Mouse (Mus musculus): ENCODE data around the gene Cnga1. TPM values are rescaled to one million over a fixed set of nuclear protein-coding genes. Genes with fewer than 3 reads are reported as not detected.
A peak's percentile ranks its signal among the peaks of the same experiment; 100 is the strongest.

The Cnga1 gene
- polyA plus RNA-seq, 1 experiment from 2014 or later = not detected

- H3K4me3 ChIP-seq (ENCODE audit: low read depth, low read length) = peak within 1 kb of the TSS; percentile 50
- H3K4me1 ChIP-seq (ENCODE audit: control insufficient read depth, insufficient read depth, low read length) = peaks cover 4% of the 10 kb centered on the region
- no peaks in the 10 kb centered on the region for H3K9me3 ChIP-seq (ENCODE audit: control insufficient read depth, low read length)
- DNase-seq (ENCODE audit: low spot score) = peak; percentile 86
- WGBS = under 1% methylated on average over 25 of the region's 25 CpGs
- ATAC-seq (ENCODE audit: low read depth) = peak; percentile 96
- H3K4me2 ChIP-seq (ENCODE audit: low read depth, low read length) = peak within 1 kb of the TSS; percentile 89
- no peak within 1 kb of the TSS for H3K27ac ChIP-seq (replicated peaks; ENCODE audit: low read depth, low read length)
- peak within 1 kb of the TSS; percentile 61 for H3K9ac ChIP-seq (ENCODE audit: low read depth, low read length)
- H3K27me3 ChIP-seq (replicated peaks; ENCODE audit: control insufficient read depth, insufficient read depth, low read length) = peaks cover 12% of the 10 kb centered on the region
- no peaks in the 10 kb centered on the region for H3K36me3 ChIP-seq (ENCODE audit: control insufficient read depth, insufficient read depth, low read length)
These were observed 3.4 kb upstream of the Cnga1 start, which contains the start of gene Nipal1 for GRCm38 (mm10) chr5:72647418-72647907. Gene Nipal1, plus strand, starts transcription at chr5:72647795.

GRCm38 (mm10) chr5:72646996-72647395, 2.9 kb upstream of the Cnga1 start:
- 0 out of 2 replicates have a peak, but pooled peaks have one; percentile 3 for ATAC-seq (ENCODE audit: low read depth)
- H3K9ac ChIP-seq (ENCODE audit: low read depth, low read length) = no peak overlapping the region
- peaks cover 12% of the 10 kb centered on the region for H3K27me3 ChIP-seq (replicated peaks; ENCODE audit: control insufficient read depth, insufficient read depth, low read length)
- H3K4me1 ChIP-seq (ENCODE audit: control insufficient read depth, insufficient read depth, low read length) = peaks cover 4% of the 10 kb centered on the region
- H3K9me3 ChIP-seq (ENCODE audit: control insufficient read depth, low read length) = no peaks in the 10 kb centered on the region
- H3K27ac ChIP-seq (replicated peaks; ENCODE audit: low read depth, low read length) = no peak overlapping the region
- no peak for DNase-seq (ENCODE audit: low spot score)
- H3K36me3 ChIP-seq (ENCODE audit: control insufficient read depth, insufficient read depth, low read length) = no peaks in the 10 kb centered on the region
- 33% methylated on average over 10 of the region's 10 CpGs for WGBS
- peak overlapping the region; percentile 50 for H3K4me3 ChIP-seq (ENCODE audit: low read depth, low read length)
- H3K4me2 ChIP-seq (ENCODE audit: low read depth, low read length) = peak overlapping the region; percentile 89

GRCm38 (mm10) chr5:72646131-72646530, 2.1 kb upstream of the Cnga1 start:
- H3K4me2 ChIP-seq (ENCODE audit: low read depth, low read length) = no peak overlapping the region
- H3K36me3 ChIP-seq (ENCODE audit: control insufficient read depth, insufficient read depth, low read length) = no peaks in the 10 kb centered on the region
- H3K9me3 ChIP-seq (ENCODE audit: control insufficient read depth, low read length) = no peaks in the 10 kb centered on the region
- DNase-seq (ENCODE audit: low spot score) (no peak), ATAC-seq (ENCODE audit: low read depth) (no peak)
- H3K27me3 ChIP-seq (replicated peaks; ENCODE audit: control insufficient read depth, insufficient read depth, low read length) = peaks cover 12% of the 10 kb centered on the region
- 39% methylated on average over 10 of the region's 10 CpGs for whole genome bisulfite sequencing
- no peak overlapping the region for H3K9ac ChIP-seq (ENCODE audit: low read depth, low read length)
- peaks cover 4% of the 10 kb centered on the region for H3K4me1 ChIP-seq (ENCODE audit: control insufficient read depth, insufficient read depth, low read length)
- no peak overlapping the region for H3K27ac ChIP-seq (replicated peaks; ENCODE audit: low read depth, low read length)
- no peak overlapping the region for H3K4me3 ChIP-seq (ENCODE audit: low read depth, low read length)

- no peaks in the 10 kb centered on the region for H3K9me3 ChIP-seq (ENCODE audit: control insufficient read depth, low read length)
- DNase-seq (ENCODE audit: low spot score) = no peak
- H3K9ac ChIP-seq (ENCODE audit: low read depth, low read length) = no peak overlapping the region
- WGBS = 53% methylated on average over 7 of the region's 7 CpGs
- H3K36me3 ChIP-seq (ENCODE audit: control insufficient read depth, insufficient read depth, low read length) = no peaks in the 10 kb centered on the region
- peaks cover 8% of the 10 kb centered on the region for H3K27me3 ChIP-seq (replicated peaks; ENCODE audit: control insufficient read depth, insufficient read depth, low read length)
- ATAC-seq (ENCODE audit: low read depth) = no peak
- H3K4me1 ChIP-seq (ENCODE audit: control insufficient read depth, insufficient read depth, low read length) = peaks cover 4% of the 10 kb centered on the region
- H3K27ac ChIP-seq (replicated peaks; ENCODE audit: low read depth, low read length) = no peak overlapping the region
- H3K4me3 ChIP-seq (ENCODE audit: low read depth, low read length) = no peak overlapping the region
- H3K4me2 ChIP-seq (ENCODE audit: low read depth, low read length) = no peak overlapping the region
These were observed 420 bp downstream of the Cnga1 start for GRCm38 (mm10) chr5:72643655-72644054.

- no peak overlapping the region for H3K4me2 ChIP-seq (ENCODE audit: low read depth, low read length)
- no peak overlapping the region for H3K27ac ChIP-seq (replicated peaks; ENCODE audit: low read depth, low read length)
- 92% methylated on average over 1 of the region's 1 CpGs for whole genome bisulfite sequencing
- ATAC-seq (ENCODE audit: low read depth) (no peak), DNase-seq (ENCODE audit: low spot score) (no peak)
- H3K9ac ChIP-seq (ENCODE audit: low read depth, low read length) = no peak overlapping the region
- no peak overlapping the region for H3K4me3 ChIP-seq (ENCODE audit: low read depth, low read length)
- H3K4me1 ChIP-seq (ENCODE audit: control insufficient read depth, insufficient read depth, low read length) = no peaks in the 10 kb centered on the region
- H3K36me3 ChIP-seq (ENCODE audit: control insufficient read depth, insufficient read depth, low read length) = no peaks in the 10 kb centered on the region
- H3K9me3 ChIP-seq (ENCODE audit: control insufficient read depth, low read length) = no peaks in the 10 kb centered on the region
- no peaks in the 10 kb centered on the region; the same call in 1 of the 2 replicates for H3K27me3 ChIP-seq (replicated peaks; ENCODE audit: control insufficient read depth, insufficient read depth, low read length)
These were observed 4.0 kb downstream of the Cnga1 start for GRCm38 (mm10) chr5:72640072-72640471.

GRCm38 (mm10) chr5:72636576-72636975, 7.5 kb downstream of the Cnga1 start:
- H3K9ac ChIP-seq (ENCODE audit: low read depth, low read length) = no peak overlapping the region
- WGBS = 80% methylated on average over 3 of the region's 3 CpGs

GRCm38 (mm10) chr5:72636122-72636521, 8.0 kb downstream of the Cnga1 start:
- ATAC-seq (ENCODE audit: low read depth) (no peak), DNase-seq (ENCODE audit: low spot score) (no peak)
- H3K4me2 ChIP-seq (ENCODE audit: low read depth, low read length) = no peak overlapping the region
- WGBS = 63% methylated on average over 3 of the region's 3 CpGs
- H3K27me3 ChIP-seq (replicated peaks; ENCODE audit: control insufficient read depth, insufficient read depth, low read length) = no peaks in the 10 kb centered on the region
- H3K4me3 ChIP-seq (ENCODE audit: low read depth, low read length) = no peak overlapping the region
- H3K36me3 ChIP-seq (ENCODE audit: control insufficient read depth, insufficient read depth, low read length) = no peaks in the 10 kb centered on the region
- no peak overlapping the region for H3K27ac ChIP-seq (replicated peaks; ENCODE audit: low read depth, low read length)
- no peaks in the 10 kb centered on the region for H3K9me3 ChIP-seq (ENCODE audit: control insufficient read depth, low read length)
- H3K9ac ChIP-seq (ENCODE audit: low read depth, low read length) = no peak overlapping the region
- no peaks in the 10 kb centered on the region for H3K4me1 ChIP-seq (ENCODE audit: control insufficient read depth, insufficient read depth, low read length)

More at GRCm38 (mm10) chr5:72636576-72636975, 7.5 kb downstream of the Cnga1 start:
- DNase-seq (ENCODE audit: low spot score) (no peak), ATAC-seq (ENCODE audit: low read depth) (no peak)
- Histone ChIP-seq H3K4me3 (ENCODE audit: low read depth, low read length) (no peak overlapping the region), H3K4me1 (ENCODE audit: control insufficient read depth, insufficient read depth, low read length) (no peaks in the 10 kb centered on the region), H3K27ac (replicated peaks; ENCODE audit: low read depth, low read length) (no peak overlapping the region), H3K9me3 (ENCODE audit: control insufficient read depth, low read length) (no peaks in the 10 kb centered on the region), H3K36me3 (ENCODE audit: control insufficient read depth, insufficient read depth, low read length) (no peaks in the 10 kb centered on the region), H3K27me3 (replicated peaks; ENCODE audit: control insufficient read depth, insufficient read depth, low read length) (no peaks in the 10 kb centered on the region), H3K4me2 (ENCODE audit: low read depth, low read length) (no peak overlapping the region)

- no peaks in the 10 kb centered on the region for H3K36me3 ChIP-seq (ENCODE audit: control insufficient read depth, insufficient read depth, low read length)
- 82% methylated on average over 9 of the region's 9 CpGs for WGBS
- no peak overlapping the region for H3K4me3 ChIP-seq (ENCODE audit: low read depth, low read length)
- no peak overlapping the region for H3K27ac ChIP-seq (replicated peaks; ENCODE audit: low read depth, low read length)
- no peaks in the 10 kb centered on the region for H3K9me3 ChIP-seq (ENCODE audit: control insufficient read depth, low read length)
- H3K4me2 ChIP-seq (ENCODE audit: low read depth, low read length) = no peak overlapping the region
- no peaks in the 10 kb centered on the region for H3K4me1 ChIP-seq (ENCODE audit: control insufficient read depth, insufficient read depth, low read length)
- no peaks in the 10 kb centered on the region for H3K27me3 ChIP-seq (replicated peaks; ENCODE audit: control insufficient read depth, insufficient read depth, low read length)
- DNase-seq (ENCODE audit: low spot score) = no peak
- ATAC-seq (ENCODE audit: low read depth) = no peak
- no peak overlapping the region for H3K9ac ChIP-seq (ENCODE audit: low read depth, low read length)
These were observed 9.2 kb downstream of the Cnga1 start for GRCm38 (mm10) chr5:72634791-72635271.

GRCm38 (mm10) chr5:72630026-72630425, 14.0 kb downstream of the Cnga1 start:
- Histone ChIP-seq H3K27me3 (replicated peaks; ENCODE audit: control insufficient read depth, insufficient read depth, low read length) (no peaks in the 10 kb centered on the region), H3K4me1 (ENCODE audit: control insufficient read depth, insufficient read depth, low read length) (no peaks in the 10 kb centered on the region), H3K27ac (replicated peaks; ENCODE audit: low read depth, low read length) (no peak overlapping the region), H3K9ac (ENCODE audit: low read depth, low read length) (no peak overlapping the region), H3K9me3 (ENCODE audit: control insufficient read depth, low read length) (no peaks in the 10 kb centered on the region), H3K4me3 (ENCODE audit: low read depth, low read length) (no peak overlapping the region), H3K36me3 (ENCODE audit: control insufficient read depth, insufficient read depth, low read length) (no peaks in the 10 kb centered on the region), H3K4me2 (ENCODE audit: low read depth, low read length) (no peak overlapping the region)
- WGBS = 86% methylated on average over 6 of the region's 6 CpGs
- DNase-seq (ENCODE audit: low spot score) (no peak), ATAC-seq (ENCODE audit: low read depth) (no peak)
